Mouse (Mus musculus): ENCODE measurements at regions not wholly inside any gene's neighbourhood (a gene's known extent, or its start where the extent isn't known, plus 50 kb on each side); places are given as distances from the start of the nearest gene placed in this dataset.

DNA sequence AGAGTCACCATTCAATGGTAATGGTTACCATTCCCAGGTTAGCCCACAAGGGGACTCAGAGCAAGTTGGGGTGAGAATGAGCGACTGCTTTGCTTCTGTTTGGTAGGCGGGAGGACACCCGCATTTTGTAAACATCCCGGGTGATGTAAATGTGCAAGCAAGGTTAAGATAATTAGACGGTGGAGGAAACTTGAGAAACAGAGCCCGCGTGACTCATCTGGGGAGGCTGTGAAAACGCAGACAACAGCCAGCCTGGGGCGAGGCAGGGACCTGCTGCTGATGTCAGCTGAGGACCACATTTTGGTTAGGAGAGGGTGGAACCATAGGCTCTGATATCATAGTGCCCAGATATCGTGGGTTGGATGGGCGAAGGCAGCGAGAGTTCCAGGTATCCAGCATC is 52.6 kb upstream of the Zbtb40 start:
- no peak for DNase-seq (ENCODE audit: low spot score)

DNA sequence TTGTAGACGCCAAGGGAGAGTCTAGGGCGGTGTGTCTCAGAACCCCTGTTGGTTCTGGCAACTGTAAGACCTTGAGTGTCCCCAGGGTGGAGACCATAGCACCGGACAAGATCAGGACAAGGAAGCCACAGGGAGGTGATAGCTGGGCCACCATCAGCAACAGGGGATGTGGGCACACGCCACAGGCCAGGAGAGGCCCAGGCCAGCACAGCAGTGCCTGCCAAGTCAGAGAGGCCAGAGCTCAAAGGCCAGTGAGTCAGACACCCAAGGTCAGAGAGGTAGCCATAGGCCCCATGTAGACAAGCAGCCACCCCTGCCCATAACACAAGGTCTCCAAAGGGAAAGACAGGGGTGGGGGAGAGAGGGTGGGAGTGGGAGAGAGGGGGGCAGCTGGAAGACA is 52.2 kb upstream of the Zbtb40 start:
- DNase-seq (ENCODE audit: low spot score): no peak
